ENCODE assay signal across 24 mouse cellular contexts in genomic region chr8:124170671-124171070, GRCm38 (mm10).
"Had no signal": no experiment of that assay in that cellular context is flagged by ENCODE, and none has a peak within 500 bp of the region (broad histone marks: within the 10 kb centered on the region; RNA-seq: fewer than 3 reads in every experiment).

No protein-coding gene starts in this region.

- H3K27ac ChIP-seq: embryonic facial prominence, embryonic 10.5 days; forebrain, embryonic 10.5 days; forebrain, embryonic 12.5 days; forebrain, embryonic 13.5 days; gastrocnemius, adult 2 months; heart, adult 2 months had no signal

- H3K4me2 ChIP-seq: embryonic facial prominence, embryonic 12.5 days; embryonic facial prominence, embryonic 15.5 days; forebrain, embryonic 12.5 days; forebrain, embryonic 13.5 days; forebrain, embryonic 15.5 days had no signal

- H3K4me3 ChIP-seq: embryonic facial prominence, embryonic 10.5 days; embryonic facial prominence, embryonic 12.5 days; embryonic facial prominence, embryonic 13.5 days; embryonic facial prominence, embryonic 15.5 days; erythroblast, embryonic 14.5 days; forebrain, embryonic 10.5 days; forebrain, embryonic 12.5 days; forebrain, embryonic 13.5 days; forebrain, embryonic 15.5 days; gastrocnemius, adult 2 months; heart, adult 2 months had no signal

- H3K27me3 ChIP-seq: embryonic facial prominence, embryonic 12.5 days; embryonic facial prominence, embryonic 15.5 days; forebrain, embryonic 13.5 days; forebrain, embryonic 15.5 days had no signal

- ATAC-seq: forebrain, embryonic 13.5 days; forebrain, embryonic 15.5 days; forebrain, postnatal 0 days had no signal

- H3K9ac ChIP-seq: embryonic facial prominence, embryonic 12.5 days; embryonic facial prominence, embryonic 13.5 days; embryonic facial prominence, embryonic 15.5 days; forebrain, embryonic 12.5 days; forebrain, embryonic 13.5 days; forebrain, embryonic 15.5 days; forebrain, postnatal 0 days had no signal

- DNase-seq: cerebellum, adult 9-10 months; cerebellum, adult 9-11 months; cerebellum, postnatal 10 days; cerebellum, postnatal 14 days; cerebellum, postnatal 25 days; cerebellum, postnatal 36 days; embryo, embryonic 11 days; forebrain, postnatal 0 days; gastrocnemius, adult 2 months; gastrocnemius, postnatal 10 days; gastrocnemius, postnatal 25 days; gastrocnemius, postnatal 36 days; heart, adult 11 months; heart, adult 18-20 months; heart, adult 2 months had no signal

- H3K9me3 ChIP-seq: embryonic facial prominence, embryonic 10.5 days; embryonic facial prominence, embryonic 12.5 days; embryonic facial prominence, embryonic 13.5 days; embryonic facial prominence, embryonic 15.5 days; forebrain, embryonic 10.5 days; forebrain, embryonic 12.5 days; forebrain, embryonic 13.5 days; forebrain, embryonic 15.5 days had no signal

- H3K36me3 ChIP-seq: embryonic facial prominence, embryonic 10.5 days; embryonic facial prominence, embryonic 12.5 days; embryonic facial prominence, embryonic 13.5 days; embryonic facial prominence, embryonic 15.5 days; forebrain, embryonic 10.5 days; forebrain, embryonic 12.5 days; forebrain, embryonic 15.5 days had no signal

- H3K4me1 ChIP-seq: embryonic facial prominence, embryonic 10.5 days had no signal
